Mouse (Mus musculus): ENCODE results near the gene Hist1h4m. TPM values are rescaled to one million over a fixed set of nuclear protein-coding genes. Genes with fewer than 3 reads are reported as not detected.
"Not testable (repeated sequence)": the region's sequence is repeated elsewhere in the genome, so short reads cannot be mapped to it uniquely, and the experiment has no call there.

The Hist1h4m gene
- polyA plus RNA-seq, 1 experiment: not detected

- TF ChIP-seq POLR2A (IDR thresholded peaks at IDR 0.05; ENCODE audit: insufficient read length, low read depth) (peak; percentile 58), TCF12 (IDR thresholded peaks at IDR 0.05; ENCODE audit: insufficient read depth, poor library complexity, severe bottlenecking) (no peak), POLR2AphosphoS2 (IDR thresholded peaks at IDR 0.05; ENCODE audit: insufficient read length, low read depth) (peak; percentile 88)
Measured at GRCm38 (mm10) chr13:21786189-21786898, 25.2 kb upstream of the Hist1h4m start.

DNA sequence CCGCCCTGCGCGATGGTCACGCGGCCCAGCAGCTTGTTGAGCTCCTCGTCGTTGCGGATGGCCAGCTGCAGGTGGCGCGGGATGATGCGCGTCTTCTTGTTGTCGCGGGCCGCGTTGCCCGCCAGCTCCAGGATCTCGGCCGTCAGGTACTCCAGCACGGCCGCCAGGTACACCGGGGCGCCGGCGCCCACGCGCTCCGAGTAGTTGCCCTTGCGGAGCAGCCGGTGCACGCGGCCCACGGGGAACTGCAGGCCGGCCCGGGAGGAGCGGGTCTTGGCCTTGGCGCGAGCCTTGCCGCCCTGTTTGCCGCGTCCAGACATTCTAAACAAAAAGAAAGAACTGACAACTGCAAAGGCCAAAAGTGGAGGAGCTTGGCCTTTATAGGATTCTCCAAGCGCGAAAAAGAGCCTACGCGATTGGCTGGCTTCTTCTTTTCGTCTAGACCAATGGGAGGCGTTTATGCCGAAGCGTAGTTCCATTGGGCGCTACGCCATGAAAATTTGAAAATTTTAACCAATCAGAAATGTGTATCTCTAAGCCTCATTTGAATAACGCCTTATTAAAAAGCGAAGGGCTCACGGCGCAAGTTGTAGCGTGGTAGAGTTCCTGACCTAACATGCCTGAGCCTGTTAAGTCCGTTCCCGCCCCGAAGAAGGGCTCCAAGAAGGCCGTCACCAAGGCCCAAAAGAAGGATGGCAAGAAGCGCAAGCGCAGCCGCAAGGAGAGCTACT lies 24.5 kb upstream of the Hist1h4m start, which contains the start of the genes Hist1h2an and Hist1h2bp:
Gene Hist1h2an (minus strand): TSS at position 320 of the 731 bp plus-strand sequence.
Gene Hist1h2bp (plus strand): TSS at position 563 of the 731 bp plus-strand sequence.
- not testable (repeated sequence) for H3K27me3 ChIP-seq (ENCODE audit: control insufficient read depth, insufficient read depth, insufficient read length); H3K36me3 ChIP-seq (ENCODE audit: control insufficient read depth, insufficient read depth); H3ac ChIP-seq (ENCODE audit: control insufficient read depth, insufficient read length); H3K79me2 ChIP-seq (ENCODE audit: control insufficient read depth, insufficient read depth)
- Histone ChIP-seq H3K4me3 (peak within 1 kb of the TSS; percentile 12), H3K4me2 (ENCODE audit: low read depth) (peak within 1 kb of the TSS; percentile 71)
- TF ChIP-seq POLR2AphosphoS2 (IDR thresholded peaks at IDR 0.05; ENCODE audit: insufficient read length, low read depth): peak; percentile 78
- TF ChIP-seq E2F4 (IDR thresholded peaks at IDR 0.05; ENCODE audit: insufficient read depth): peak; percentile 87
- peak; percentile 67 for TF ChIP-seq POLR2A (IDR thresholded peaks at IDR 0.05; ENCODE audit: insufficient read length, low read depth)

More at GRCm38 (mm10) chr13:21786189-21786898, 25.2 kb upstream of the Hist1h4m start:
- no peaks in the 10 kb centered on the region for H3K79me2 ChIP-seq (ENCODE audit: control insufficient read depth, insufficient read depth)
- H3K4me2 ChIP-seq (ENCODE audit: low read depth): peak overlapping the region; percentile 68
- no peaks in the 10 kb centered on the region for H3K36me3 ChIP-seq (ENCODE audit: control insufficient read depth, insufficient read depth)
- no peaks in the 10 kb centered on the region for H3K27me3 ChIP-seq (ENCODE audit: control insufficient read depth, insufficient read depth, insufficient read length)
- peak overlapping the region; percentile 12 for H3K4me3 ChIP-seq
- H3ac ChIP-seq (ENCODE audit: control insufficient read depth, insufficient read length): no peak overlapping the region

GRCm38 (mm10) chr13:21787760-21788593 lies 23.6 kb upstream of the Hist1h4m start:
- Histone ChIP-seq H3ac (ENCODE audit: control insufficient read depth, insufficient read length) (no peak overlapping the region), H3K4me3 (peak overlapping the region; percentile 12), H3K79me2 (ENCODE audit: control insufficient read depth, insufficient read depth) (no peaks in the 10 kb centered on the region), H3K36me3 (ENCODE audit: control insufficient read depth, insufficient read depth) (no peaks in the 10 kb centered on the region), H3K27me3 (ENCODE audit: control insufficient read depth, insufficient read depth, insufficient read length) (no peaks in the 10 kb centered on the region), H3K4me2 (ENCODE audit: low read depth) (peak overlapping the region; percentile 70)
- TF ChIP-seq POLR2A (IDR thresholded peaks at IDR 0.05; ENCODE audit: insufficient read length, low read depth) (no peak), TCF12 (IDR thresholded peaks at IDR 0.05; ENCODE audit: insufficient read depth, poor library complexity, severe bottlenecking) (no peak), USF1 (IDR thresholded peaks at IDR 0.05; ENCODE audit: low read depth) (no peak), TCF3 (IDR thresholded peaks at IDR 0.05; ENCODE audit: insufficient read length, low read depth) (no peak), CEBPB (IDR thresholded peaks at IDR 0.05; ENCODE audit: insufficient read depth, poor library complexity, severe bottlenecking) (no peak), E2F4 (IDR thresholded peaks at IDR 0.05; ENCODE audit: insufficient read depth) (no peak), MAX (IDR thresholded peaks at IDR 0.05; ENCODE audit: low read depth) (no peak), MYOD1 (IDR thresholded peaks at IDR 0.05; ENCODE audit: control insufficient read depth in 1 of 3, insufficient read length in 2 of 3, low read depth in 2 of 3) (no peak), REST (IDR thresholded peaks at IDR 0.05; ENCODE audit: insufficient read depth, insufficient read length) (no peak), SRF (IDR thresholded peaks at IDR 0.05; ENCODE audit: control insufficient read depth, insufficient read length, low read depth) (no peak), MYOG (IDR thresholded peaks at IDR 0.05; ENCODE audit: control insufficient read depth in 1 of 3, insufficient read depth in 1 of 3, insufficient read length in 2 of 3, low read depth in 2 of 3) (no peak), POLR2AphosphoS2 (IDR thresholded peaks at IDR 0.05; ENCODE audit: insufficient read length, low read depth) (no peak)

DNA sequence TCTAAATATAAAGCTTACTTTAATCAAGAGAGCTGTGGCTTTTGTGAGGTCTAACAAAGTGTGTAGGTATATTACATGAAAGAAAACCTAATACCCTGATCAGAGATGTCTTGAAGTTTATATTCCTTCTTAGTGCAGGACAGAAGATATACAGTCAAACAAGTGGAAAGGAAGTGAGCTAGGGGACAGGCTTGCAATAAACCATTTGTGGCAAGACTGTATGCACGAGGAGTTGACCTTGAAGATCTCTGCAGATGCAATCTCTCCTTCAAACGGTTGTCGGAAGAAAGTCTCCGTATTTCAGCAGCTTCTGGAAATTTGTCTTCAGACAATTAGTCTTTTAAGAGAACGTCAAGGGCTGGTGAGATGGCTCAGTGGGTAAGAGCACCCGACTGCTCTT lies 21.6 kb upstream of the Hist1h4m start:
- H3K36me3 ChIP-seq (ENCODE audit: control insufficient read depth, insufficient read depth): no peaks in the 10 kb centered on the region
- H3ac ChIP-seq (ENCODE audit: control insufficient read depth, insufficient read length): no peak overlapping the region
- no peaks in the 10 kb centered on the region for H3K27me3 ChIP-seq (ENCODE audit: control insufficient read depth, insufficient read depth, insufficient read length)
- H3K4me2 ChIP-seq (ENCODE audit: low read depth): no peak overlapping the region
- H3K79me2 ChIP-seq (ENCODE audit: control insufficient read depth, insufficient read depth): no peaks in the 10 kb centered on the region
- H3K4me3 ChIP-seq: no peak overlapping the region
- no peak for TF ChIP-seq POLR2AphosphoS2 (IDR thresholded peaks at IDR 0.05; ENCODE audit: insufficient read length, low read depth)
- no peak for TF ChIP-seq E2F4 (IDR thresholded peaks at IDR 0.05; ENCODE audit: insufficient read depth)
- TF ChIP-seq USF1 (IDR thresholded peaks at IDR 0.05; ENCODE audit: low read depth): no peak
- TF ChIP-seq MAX (IDR thresholded peaks at IDR 0.05; ENCODE audit: low read depth): no peak
- TF ChIP-seq TCF3 (IDR thresholded peaks at IDR 0.05; ENCODE audit: insufficient read length, low read depth): no peak
- TF ChIP-seq REST (IDR thresholded peaks at IDR 0.05; ENCODE audit: insufficient read depth, insufficient read length): no peak
- no peak for TF ChIP-seq SRF (IDR thresholded peaks at IDR 0.05; ENCODE audit: control insufficient read depth, insufficient read length, low read depth)
- TF ChIP-seq CEBPB (IDR thresholded peaks at IDR 0.05; ENCODE audit: insufficient read depth, poor library complexity, severe bottlenecking): no peak
- TF ChIP-seq TCF12 (IDR thresholded peaks at IDR 0.05; ENCODE audit: insufficient read depth, poor library complexity, severe bottlenecking): no peak
- no peak for TF ChIP-seq MYOD1 (IDR thresholded peaks at IDR 0.05; ENCODE audit: control insufficient read depth in 1 of 3, insufficient read length in 2 of 3, low read depth in 2 of 3)
- TF ChIP-seq POLR2A (IDR thresholded peaks at IDR 0.05; ENCODE audit: insufficient read length, low read depth): no peak
- no peak for TF ChIP-seq MYOG (IDR thresholded peaks at IDR 0.05; ENCODE audit: control insufficient read depth in 1 of 3, insufficient read depth in 1 of 3, insufficient read length in 2 of 3, low read depth in 2 of 3)
